Mouse (Mus musculus) myocyte (in vitro differentiated cells): ENCODE results near the gene Fos.

Source experiments
- CEBPB ChIP-seq: IDR thresholded peaks from 2 replicates; pipeline ENCODE4 v1.6.1; 2011; ENCODE audit warnings: mild to moderate bottlenecking, moderate library complexity; ENCODE audit not compliant: poor library complexity, insufficient read depth, severe bottlenecking
- E2F4 ChIP-seq: IDR thresholded peaks from one replicate; pipeline ENCODE4 v1.6.1; 2011; ENCODE audit warnings: mild to moderate bottlenecking, control low read depth, moderate library complexity; ENCODE audit not compliant: insufficient read depth
- MAX ChIP-seq: IDR thresholded peaks from one replicate; pipeline ENCODE4 v1.6.1; 2011; ENCODE audit warnings: low read depth, mild to moderate bottlenecking, control low read depth
- MYOD1 ChIP-seq, 3 experiments: IDR thresholded peaks; one replicate each; pipeline ENCODE4 v1.6.1; 2011; ENCODE audit warnings: control low read depth in 2 of 3, low read depth in 2 of 3, mild to moderate bottlenecking in 2 of 3, moderate library complexity in 1 of 3; ENCODE audit not compliant: insufficient read length in 2 of 3, control insufficient read depth in 1 of 3
- MYOG ChIP-seq, 3 experiments: IDR thresholded peaks; one replicate each; pipeline ENCODE4 v1.6.1; 2011; ENCODE audit warnings: control low read depth in 2 of 3, low read depth in 2 of 3, mild to moderate bottlenecking in 2 of 3; ENCODE audit not compliant: insufficient read length in 2 of 3, control insufficient read depth in 1 of 3, insufficient read depth in 1 of 3
- POLR2A ChIP-seq: IDR thresholded peaks from one replicate; pipeline ENCODE4 v1.6.1; 2011; ENCODE audit warnings: low read depth, mild to moderate bottlenecking, control low read depth, moderate library complexity; ENCODE audit not compliant: insufficient read length
- POLR2AphosphoS2 ChIP-seq: IDR thresholded peaks from one replicate; pipeline ENCODE4 v1.6.1; 2011; ENCODE audit warnings: low read depth, control low read depth; ENCODE audit not compliant: insufficient read length
- USF1 ChIP-seq: IDR thresholded peaks from one replicate; pipeline ENCODE4 v1.6.1; 2011; ENCODE audit warnings: low read depth, mild to moderate bottlenecking, control low read depth, moderate library complexity

DNA sequence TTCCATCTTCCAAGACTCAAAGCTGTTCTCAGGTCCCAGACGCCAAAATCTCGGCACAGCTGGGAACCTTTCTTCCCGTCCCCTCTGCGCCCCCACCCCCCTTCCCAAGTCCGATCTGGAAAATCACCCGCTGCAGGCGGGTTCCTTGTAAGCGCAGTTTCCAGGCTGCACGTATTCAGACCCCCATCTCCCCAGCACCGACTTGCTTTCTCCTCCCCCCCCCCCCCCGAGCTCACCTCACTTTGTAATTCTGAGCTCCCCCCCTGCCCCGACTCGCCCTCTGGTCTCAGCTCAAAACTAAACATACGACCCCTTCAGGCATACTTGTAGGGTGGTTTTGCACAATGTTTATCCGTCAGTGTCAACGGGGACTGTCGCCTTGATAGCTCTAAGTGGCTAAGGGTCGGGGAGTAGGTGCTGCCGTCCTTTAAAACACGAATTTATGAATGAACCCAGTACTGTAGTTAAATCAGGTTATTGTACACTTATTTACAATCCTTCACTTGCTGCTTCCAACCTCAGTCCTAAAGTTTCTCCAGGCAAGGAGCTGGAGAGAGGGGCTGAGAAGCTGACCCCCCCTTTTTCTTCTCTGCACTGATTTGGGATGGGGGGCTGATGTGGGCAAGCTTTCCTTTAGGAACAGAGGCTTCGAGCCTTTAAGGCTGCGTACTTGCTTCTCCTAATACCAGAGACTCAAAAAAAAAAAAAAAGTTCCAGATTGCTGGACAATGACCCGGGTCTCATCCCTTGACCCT, 857 bp upstream of the Fos start:
- TF ChIP-seq POLR2A (no peak), USF1 (no peak), E2F4 (no peak), MYOG (IDR thresholded peaks at IDR 0.05; ENCODE audit: control insufficient read depth in 1 of 3, insufficient read depth in 1 of 3, insufficient read length in 2 of 3, low read depth in 2 of 3) (no peak), POLR2AphosphoS2 (no peak), MAX (no peak), CEBPB (no peak), MYOD1 (IDR thresholded peaks at IDR 0.05; ENCODE audit: control insufficient read depth in 1 of 3, insufficient read length in 2 of 3, low read depth in 2 of 3) (no peak)
